Mouse (Mus musculus): ENCODE data around the gene Lamtor4.

- TF ChIP-seq POLR2A (IDR thresholded peaks at IDR 0.05; ENCODE audit: low read depth, low read length) (no peak), CTCF (IDR thresholded peaks at IDR 0.05; ENCODE audit: extremely low read depth, insufficient read length, insufficient replicate concordance, low read depth, low read length) (no peak)
Measured at GRCm38 (mm10) chr5:138229511-138229910, 25.8 kb upstream of the Lamtor4 start.
